Mouse (Mus musculus) G1E-ER4 (cell line): Measurements from ENCODE around the gene Nudt22. TPM values are rescaled to one million over a fixed set of nuclear protein-coding genes. Genes with fewer than 3 reads are reported as not detected.

Experiments
- GATA1 ChIP-seq: IDR thresholded peaks from one replicate; pipeline ENCODE4 v1.8.0; 2012; ENCODE audit warnings: low read length, inconsistent platforms
- polyA plus RNA-seq: library from polyadenylated mRNA; stranded (reverse); fragments of >175 nt; gene quantifications from 2 replicates; pipeline ENCODE4 v1.2.3, GENCODE M21; 2012

Gene Nudt22
- polyA plus RNA-seq, 1 experiment: 30.5 TPM

DNA sequence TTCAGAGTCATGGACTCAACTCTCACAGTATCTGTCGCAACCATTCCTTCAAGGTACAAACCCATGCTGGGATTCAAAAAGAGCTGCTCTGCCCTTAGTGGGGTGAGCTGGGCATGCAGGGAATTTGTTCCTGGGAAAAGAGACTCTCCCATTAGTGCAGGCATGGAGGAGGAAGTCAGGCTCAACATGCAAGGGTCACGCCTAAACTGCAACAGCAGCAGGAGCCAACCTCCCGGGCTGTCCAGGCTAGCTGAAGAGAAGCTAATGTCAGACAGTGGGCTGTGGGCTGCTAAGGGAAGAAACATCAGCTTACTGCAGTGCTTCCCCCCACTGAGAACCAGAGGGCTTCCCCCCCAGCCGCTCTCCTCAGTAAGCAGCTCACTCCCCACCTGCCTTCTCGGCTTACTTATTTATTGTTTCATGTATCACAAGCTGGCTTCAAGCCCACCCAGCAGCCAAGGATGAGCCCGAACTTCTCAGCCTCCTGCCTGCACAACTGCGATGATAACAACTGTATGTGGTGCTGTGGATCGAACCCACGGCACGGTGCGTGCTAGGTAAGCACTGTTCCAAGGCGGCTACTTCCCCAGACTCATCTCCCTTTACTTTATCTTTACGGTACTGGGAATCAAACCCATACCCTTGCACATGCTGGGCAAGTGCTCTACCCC is 23.5 kb downstream of the Nudt22 start:
- no peak for TF ChIP-seq GATA1

DNA sequence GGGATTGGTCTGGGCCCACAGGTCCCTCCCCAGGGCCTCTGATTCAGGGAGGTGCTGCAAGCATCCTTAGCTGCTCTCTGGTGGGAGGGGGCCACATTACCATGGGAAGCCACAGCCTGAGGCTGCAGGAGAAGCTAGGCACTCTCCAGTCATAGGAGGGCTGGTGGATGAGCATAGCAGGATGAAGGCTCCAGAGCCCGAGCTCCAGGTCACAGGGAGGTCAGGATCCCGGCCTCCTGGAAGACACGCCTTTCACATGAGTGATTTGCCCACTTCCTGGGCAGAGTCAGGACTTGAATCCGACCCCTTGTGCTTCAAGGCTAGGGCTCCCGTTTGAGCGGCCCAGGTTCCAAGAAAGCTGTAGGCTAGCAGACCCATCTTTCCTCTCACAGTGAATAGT is 24.3 kb downstream of the Nudt22 start:
- TF ChIP-seq GATA1: no peak

DNA sequence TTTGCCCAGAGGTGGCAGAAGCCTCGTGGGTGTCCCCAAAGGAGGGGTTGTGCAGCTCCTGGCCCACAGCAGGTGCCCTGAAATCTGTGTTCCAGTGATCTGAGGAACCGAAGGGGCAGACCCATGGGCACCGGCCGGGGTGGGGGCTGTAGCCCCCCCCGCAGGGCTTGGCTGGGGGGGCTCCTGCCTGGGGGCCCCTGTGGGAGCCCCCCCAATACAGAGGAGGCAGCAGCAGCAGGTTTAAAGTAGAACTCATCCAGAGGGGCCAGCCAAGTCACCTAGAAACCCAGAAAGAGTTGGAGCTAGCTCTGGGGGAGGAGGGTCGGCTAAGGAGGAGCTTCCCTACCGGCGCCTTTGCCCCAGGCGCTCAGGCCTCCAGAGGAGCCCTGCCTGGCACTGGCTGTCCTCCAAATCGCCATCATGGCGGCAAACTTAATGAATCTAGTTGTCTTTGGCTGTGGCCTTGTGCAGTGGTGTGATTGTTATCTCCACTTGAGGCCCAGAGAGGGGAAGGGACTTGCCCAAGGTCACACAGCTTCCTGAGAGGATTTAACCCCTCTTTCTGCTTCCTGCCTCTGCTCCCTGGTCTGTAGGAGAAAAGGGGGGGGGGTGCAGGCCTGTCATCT is 25.3 kb downstream of the Nudt22 start:
- no peak for TF ChIP-seq GATA1

DNA sequence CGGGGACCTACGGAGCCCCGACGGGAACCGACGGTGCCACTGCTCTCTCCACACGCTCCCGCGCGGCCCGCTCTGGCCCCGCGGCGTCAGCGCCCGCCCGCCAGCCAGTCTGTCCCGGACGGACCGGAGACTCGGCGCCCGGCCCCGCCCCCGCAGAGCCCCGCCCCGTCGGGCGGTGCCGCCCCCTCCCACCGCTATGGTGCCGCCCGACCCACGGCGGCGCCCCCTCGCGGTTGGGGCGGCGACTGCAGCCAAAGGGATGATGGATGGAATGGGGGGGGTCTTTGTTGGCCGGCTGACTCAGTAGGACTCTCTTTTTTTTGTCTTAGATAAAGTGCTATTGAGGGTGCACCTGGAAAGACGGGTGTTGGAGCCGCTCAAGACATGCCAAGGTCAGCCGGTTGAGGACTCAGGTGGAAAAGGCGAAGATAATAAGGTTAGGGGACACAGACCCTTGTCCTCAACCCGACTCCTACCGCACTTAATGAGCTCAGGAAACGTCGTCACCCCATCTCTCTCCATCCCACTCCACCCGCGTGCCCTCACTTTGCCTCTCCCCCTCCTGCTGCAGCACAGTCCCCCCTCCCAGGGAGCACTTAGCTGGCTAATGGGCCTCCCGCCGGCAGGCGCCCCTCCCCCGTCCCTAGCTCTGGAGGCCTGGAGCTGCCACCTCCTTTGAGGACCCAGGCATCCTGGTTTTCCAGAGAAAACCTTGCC is 26.1 kb downstream of the Nudt22 start:
- no peak for TF ChIP-seq GATA1

DNA sequence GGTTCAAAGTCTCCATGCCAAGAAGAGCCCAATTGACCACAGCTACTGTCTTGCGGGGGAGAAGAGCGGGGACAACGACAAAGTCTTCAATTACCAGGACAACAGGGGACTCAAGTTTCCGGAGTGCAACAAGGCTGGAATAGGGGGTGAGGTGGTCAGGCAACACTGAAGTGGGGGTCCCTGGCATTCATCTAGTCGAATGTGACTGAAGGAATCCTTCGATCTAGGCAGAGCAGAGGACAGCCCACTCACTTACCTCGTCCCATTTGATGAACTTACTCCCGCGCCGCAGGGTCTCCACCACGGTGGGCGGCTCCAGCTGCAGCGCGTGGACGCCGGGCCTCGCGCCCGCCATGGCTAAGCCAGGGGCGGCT is 26.6 kb downstream of the Nudt22 start:
- no peak for TF ChIP-seq GATA1

DNA sequence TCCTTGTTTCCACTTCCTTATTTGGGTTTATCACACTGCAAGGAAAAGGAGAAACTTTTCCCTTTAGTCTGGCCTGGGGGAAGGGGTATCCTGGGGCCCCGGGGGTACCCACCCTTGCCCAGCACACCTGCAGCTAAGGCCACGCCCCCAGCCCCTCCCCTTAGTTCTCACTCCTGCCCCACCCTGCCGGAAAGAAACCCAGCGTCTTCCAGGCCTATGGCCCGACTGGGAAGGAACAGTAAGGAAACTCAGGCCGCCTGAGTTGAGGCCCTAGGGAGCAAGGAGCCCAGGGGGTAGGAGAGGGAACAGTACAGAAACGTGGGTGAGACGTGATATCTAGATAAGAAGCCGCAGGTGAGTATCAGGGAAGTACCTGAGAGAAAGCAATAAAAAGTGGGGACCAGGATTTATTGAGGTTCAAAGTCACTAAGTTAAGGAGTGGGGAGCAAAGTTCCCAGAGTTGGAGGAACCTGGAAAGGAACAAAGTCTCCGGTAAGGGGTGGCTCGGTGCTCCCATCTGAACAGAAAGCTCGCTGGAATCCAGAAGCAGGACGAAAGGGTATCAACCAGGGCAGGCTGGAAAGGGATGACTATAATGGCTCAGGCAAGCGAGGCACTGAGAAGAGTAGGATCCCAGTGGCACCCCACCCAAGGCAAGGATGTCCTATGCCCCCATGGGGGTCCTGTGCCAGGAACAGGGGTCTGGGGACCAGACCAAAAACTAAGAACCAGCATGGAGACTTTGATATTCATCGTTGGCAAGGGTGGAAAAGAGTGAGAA is 27.2 kb downstream of the Nudt22 start:
- TF ChIP-seq GATA1: no peak

DNA sequence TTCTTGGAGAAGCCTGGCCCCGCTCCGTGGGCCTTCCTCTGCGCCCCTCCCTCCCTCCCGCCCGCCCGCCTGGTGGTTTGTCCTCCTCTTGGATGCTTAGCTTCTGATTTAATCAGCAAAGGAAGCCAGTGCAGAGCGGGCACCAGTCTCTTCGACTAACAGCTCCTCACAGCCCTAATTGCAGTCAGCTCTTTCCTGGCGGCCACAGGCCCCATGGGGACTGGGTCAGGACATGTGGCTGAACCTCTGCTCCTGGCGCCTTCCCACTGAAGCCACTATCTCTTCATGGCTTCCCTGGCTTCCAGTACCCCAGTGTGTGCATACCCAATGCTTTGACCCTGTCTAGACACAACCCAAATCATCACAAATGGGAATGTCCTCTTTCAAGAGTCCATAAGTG is 39.5 kb downstream of the Nudt22 start:
- no peak for TF ChIP-seq GATA1

DNA sequence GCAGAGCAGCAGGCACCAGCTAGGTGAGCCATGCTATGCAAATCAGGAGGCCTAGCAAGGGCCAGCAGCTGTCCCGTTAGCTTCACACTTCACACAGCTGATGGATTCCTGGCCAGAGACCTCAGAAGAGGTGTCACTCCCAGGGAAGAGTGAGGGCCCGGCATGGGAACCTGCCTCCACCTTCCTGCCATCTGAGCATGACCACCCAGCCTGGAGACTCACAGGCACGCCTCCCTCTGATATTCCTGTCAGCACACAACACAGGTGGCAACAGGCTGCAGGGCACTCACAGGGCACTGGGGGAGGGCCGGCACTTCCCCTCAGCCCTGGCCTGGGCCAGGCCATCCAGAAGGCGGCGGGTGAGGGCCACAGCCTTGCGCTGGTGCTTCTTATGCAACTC is 40.5 kb downstream of the Nudt22 start:
- TF ChIP-seq GATA1: no peak

DNA sequence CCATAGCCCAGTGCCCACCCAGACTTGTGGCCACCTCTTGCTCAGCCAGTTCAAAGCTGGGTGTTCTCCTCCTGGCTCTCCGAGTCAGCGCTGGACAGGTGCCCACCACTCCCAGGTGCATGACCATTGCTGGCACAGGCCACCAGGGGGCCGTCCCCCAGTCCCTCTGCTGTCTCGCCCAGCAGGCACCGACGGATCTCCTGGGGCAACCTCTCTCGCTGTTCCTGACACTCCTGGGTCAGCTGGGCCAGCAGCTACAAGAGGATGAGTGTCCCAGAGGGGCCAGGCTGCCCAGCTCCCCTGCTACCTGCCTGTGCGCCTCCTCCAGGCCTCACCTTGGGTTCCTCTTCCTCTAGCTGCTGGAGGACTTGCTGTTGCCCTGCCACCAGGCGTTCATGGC is 41.9 kb downstream of the Nudt22 start:
- TF ChIP-seq GATA1: no peak

DNA sequence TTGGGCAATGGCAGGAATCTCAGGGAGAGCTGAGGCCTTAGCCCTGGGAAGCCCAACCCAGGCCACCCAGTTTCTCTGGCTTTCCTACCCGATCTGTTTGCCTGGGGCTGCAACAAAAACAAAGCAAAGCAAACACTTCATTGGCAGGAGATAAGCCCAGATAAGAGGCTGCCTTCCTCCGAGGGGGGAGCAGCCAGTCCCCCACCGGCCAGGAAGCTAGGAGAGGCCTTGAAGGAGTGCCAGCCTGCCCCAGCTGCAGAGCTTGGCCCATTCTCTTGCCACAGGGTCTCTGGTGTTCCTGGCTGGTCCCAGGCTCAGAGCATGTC is 43.2 kb downstream of the Nudt22 start:
- no peak for TF ChIP-seq GATA1

DNA sequence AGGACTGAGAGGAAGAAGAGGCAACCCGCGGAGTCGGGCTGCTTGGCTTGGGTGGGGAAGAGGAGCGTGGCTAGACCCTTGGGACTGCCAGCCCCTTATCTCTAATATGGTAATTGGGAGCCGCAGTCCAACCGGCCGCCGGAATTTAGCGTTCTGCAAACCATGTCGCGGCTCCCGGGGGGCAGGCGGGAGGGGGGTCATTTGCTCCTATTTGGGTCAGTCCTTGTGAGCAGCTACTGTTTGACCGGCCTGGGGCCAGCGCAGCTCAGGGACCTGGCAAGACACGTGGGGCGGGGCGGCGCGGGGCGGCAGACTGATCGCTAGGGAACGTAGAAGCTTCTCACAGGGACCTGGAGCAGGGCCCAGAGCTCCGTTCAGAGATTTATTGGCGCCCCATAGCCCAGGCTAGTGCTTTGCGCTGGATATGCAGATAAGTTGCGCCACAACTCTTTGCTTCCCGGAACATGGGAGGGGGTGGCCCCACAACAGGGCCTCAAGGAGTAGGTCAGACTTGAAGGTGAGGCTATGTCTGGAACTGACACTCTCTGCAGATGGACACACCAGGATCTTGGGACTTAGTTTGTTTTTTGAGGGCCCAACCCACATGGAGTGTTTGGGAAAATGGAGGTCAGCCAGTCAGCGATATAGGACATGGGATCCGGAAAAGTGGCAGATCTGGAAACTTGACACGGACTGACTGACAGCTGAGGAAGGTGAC is 43.8 kb downstream of the Nudt22 start:
- TF ChIP-seq GATA1: no peak

DNA sequence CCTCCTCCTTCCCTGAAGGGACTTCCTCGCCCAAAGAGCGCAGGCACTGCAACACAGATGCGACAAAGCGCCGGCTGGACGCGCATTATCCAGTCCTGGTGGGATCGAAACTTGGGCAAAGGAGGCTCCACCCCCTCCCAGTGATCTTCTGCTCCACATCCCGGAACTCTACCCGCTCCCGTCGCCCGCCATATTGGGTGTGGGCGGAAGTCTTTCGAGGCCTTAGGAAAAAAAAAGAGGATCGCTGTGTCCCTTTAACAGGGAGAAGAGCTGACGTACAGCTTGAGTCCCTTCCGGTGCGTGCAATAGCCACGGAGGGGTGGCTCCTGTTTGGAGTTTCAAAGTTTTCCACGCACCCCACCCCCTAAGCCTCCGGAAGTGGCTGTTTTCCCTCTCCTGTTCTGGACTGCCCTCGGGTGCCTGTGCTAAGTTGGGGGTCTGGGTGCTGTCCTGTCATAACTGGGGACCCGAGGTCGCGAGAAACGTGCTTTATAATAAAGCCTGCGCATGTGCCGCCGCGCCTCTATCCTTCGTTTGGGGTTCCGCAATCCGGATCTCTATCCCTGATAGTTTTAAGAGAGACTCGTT is 44.4 kb downstream of the Nudt22 start:
- TF ChIP-seq GATA1: no peak

DNA sequence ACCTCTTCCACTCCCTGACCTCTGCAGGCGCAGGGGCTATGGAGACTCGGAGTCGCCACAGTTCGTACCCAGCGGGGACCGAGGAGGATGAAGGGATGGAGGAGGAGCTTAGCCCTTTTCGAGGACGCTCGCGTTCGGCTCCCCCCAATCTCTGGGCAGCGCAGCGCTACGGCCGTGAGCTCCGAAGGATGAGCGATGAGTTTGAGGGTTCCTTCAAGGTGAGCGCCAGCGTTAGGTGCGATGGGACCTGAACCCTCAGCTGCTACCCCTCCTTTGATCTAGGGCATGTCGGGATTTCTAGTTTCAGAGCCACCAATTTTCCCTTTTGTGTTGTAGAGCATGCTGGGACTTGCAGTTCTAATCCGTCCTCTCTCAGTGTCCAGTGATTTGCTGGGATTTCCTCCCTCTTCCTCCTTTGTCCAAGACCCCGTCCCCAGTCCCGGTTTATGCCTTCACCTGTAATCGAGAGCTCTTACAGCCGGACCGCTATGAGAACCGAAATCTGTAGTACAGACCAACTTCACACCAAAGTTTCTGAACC is 45.2 kb downstream of the Nudt22 start:
- no peak for TF ChIP-seq GATA1

DNA sequence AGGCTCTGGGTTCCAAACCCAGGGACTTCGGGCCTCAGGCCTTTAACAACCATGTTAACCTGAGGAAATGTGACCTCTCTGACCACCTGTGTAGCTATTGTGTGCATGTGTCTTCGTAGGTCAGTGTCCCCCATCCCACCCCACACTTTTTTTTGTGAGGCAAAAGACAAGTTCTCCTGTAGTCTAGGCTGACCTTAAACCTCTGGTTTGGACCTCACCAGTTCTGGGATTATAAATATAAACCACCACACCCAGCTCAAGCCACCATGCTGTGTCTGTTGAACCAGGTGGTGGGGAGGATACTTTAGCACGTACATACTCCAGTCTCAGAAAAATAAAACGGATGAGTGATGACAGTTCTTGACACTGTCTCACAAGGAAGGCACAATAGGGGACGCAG is 46.0 kb downstream of the Nudt22 start:
- TF ChIP-seq GATA1: no peak

DNA sequence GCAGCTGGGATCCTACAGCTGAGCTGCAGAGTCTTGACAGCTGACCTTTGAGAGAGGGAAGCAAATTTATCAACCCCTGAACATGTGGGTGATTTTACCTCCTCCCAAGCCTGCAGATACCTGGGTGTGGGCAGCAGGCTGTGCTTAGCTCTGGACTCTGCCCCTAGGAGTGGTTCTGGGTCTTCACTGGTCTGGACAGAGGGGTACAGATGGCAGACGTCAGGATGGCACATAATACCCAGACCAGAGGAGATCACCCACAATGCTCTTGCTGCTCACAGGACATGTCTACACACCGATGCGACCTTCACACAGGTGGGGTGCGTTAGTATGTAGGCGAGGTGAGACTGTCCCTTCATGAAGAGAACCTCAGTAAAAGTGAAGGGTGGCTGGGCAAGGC is 46.4 kb downstream of the Nudt22 start:
- no peak for TF ChIP-seq GATA1

DNA sequence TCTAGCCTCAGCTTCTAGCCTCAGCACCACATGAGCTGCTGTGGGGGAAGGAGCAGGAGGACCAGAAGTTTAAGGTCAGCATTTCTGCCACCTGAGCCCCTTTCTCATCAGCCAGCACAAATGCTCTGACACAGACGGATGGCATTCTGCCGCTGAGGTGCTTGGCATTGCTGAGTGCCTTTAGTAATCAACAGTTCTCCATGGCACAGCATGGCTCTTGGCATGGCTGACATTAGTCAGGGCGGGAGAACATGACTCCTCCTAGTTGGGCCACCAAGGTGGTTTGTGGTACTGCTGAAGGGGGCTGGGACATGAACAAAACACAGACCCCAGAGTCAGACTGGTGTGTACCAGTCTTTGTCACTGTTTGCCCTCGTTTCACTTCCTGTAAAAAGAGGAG is 47.7 kb downstream of the Nudt22 start:
- no peak for TF ChIP-seq GATA1
